In genomic region chr6:37377836-37378580, GRCm38 (mm10) we compare ENCODE assay signal across 23 mouse cellular contexts.
"Had no signal": no experiment of that assay in that cellular context is flagged by ENCODE, and none has a peak within 500 bp of the region (broad histone marks: within the 10 kb centered on the region; RNA-seq: fewer than 3 reads in every experiment).

No protein-coding gene starts in this region.

- H3K27me3 ChIP-seq: hindbrain, embryonic 13.5 days; hindbrain, embryonic 15.5 days; kidney, embryonic 15.5 days; limb, embryonic 12.5 days; liver, embryonic 13.5 days; liver, embryonic 15.5 days had no signal

- H3K4me2 ChIP-seq: heart, embryonic 11.5 days; hindbrain, embryonic 13.5 days; hindbrain, embryonic 15.5 days; kidney, embryonic 15.5 days; limb, embryonic 12.5 days; liver, embryonic 11.5 days; liver, embryonic 13.5 days; liver, embryonic 15.5 days had no signal

- H3K4me1 ChIP-seq: limb, embryonic 10.5 days; liver, embryonic 13.5 days; liver, embryonic 15.5 days had no signal

- ATAC-seq: hindbrain, postnatal 0 days; liver, postnatal 0 days had no signal

- H3K27ac ChIP-seq: heart, adult 2 months; hindbrain, embryonic 13.5 days; hindbrain, embryonic 15.5 days; hindbrain, postnatal 0 days; kidney, embryonic 15.5 days; kidney, postnatal 0 days; layer of hippocampus, adult 2 months; left cerebral cortex, adult 2 months; limb, embryonic 10.5 days; limb, embryonic 12.5 days; liver, embryonic 13.5 days; liver, embryonic 15.5 days had no signal

- DNase-seq: gastrocnemius, postnatal 36 days; heart, postnatal 36 days; kidney, adult 11 months; kidney, adult 2 months; kidney, adult 9 months; kidney, postnatal 14 days; kidney, postnatal 36 days; liver; liver, embryonic 13.5 days; liver, postnatal 0 days had no signal

- H3K4me3 ChIP-seq: heart, adult 2 months; hindbrain, embryonic 13.5 days; hindbrain, embryonic 15.5 days; kidney, embryonic 15.5 days; layer of hippocampus, adult 2 months; left cerebral cortex, adult 2 months; limb, embryonic 10.5 days; limb, embryonic 12.5 days; liver, embryonic 13.5 days; liver, embryonic 15.5 days had no signal

- H3K9ac ChIP-seq: hindbrain, embryonic 13.5 days; hindbrain, embryonic 15.5 days; kidney, embryonic 15.5 days; limb, embryonic 12.5 days; liver, embryonic 13.5 days; liver, embryonic 15.5 days; liver, postnatal 0 days had no signal

- H3K9me3 ChIP-seq: hindbrain, embryonic 13.5 days; hindbrain, embryonic 15.5 days; kidney, embryonic 15.5 days; limb, embryonic 10.5 days; limb, embryonic 12.5 days; liver, embryonic 13.5 days; liver, embryonic 15.5 days had no signal

- H3K36me3 ChIP-seq: hindbrain, embryonic 13.5 days; hindbrain, embryonic 15.5 days; liver, embryonic 15.5 days had no signal
